Mouse (Mus musculus): ENCODE results near the gene Sec23a. TPM values are rescaled to one million over a fixed set of nuclear protein-coding genes. Genes with fewer than 3 reads are reported as not detected.
A peak's percentile ranks its signal among the peaks of the same experiment; 100 is the strongest.

The Sec23a gene
- polyA plus RNA-seq, 1 experiment: 24.6 TPM

DNA sequence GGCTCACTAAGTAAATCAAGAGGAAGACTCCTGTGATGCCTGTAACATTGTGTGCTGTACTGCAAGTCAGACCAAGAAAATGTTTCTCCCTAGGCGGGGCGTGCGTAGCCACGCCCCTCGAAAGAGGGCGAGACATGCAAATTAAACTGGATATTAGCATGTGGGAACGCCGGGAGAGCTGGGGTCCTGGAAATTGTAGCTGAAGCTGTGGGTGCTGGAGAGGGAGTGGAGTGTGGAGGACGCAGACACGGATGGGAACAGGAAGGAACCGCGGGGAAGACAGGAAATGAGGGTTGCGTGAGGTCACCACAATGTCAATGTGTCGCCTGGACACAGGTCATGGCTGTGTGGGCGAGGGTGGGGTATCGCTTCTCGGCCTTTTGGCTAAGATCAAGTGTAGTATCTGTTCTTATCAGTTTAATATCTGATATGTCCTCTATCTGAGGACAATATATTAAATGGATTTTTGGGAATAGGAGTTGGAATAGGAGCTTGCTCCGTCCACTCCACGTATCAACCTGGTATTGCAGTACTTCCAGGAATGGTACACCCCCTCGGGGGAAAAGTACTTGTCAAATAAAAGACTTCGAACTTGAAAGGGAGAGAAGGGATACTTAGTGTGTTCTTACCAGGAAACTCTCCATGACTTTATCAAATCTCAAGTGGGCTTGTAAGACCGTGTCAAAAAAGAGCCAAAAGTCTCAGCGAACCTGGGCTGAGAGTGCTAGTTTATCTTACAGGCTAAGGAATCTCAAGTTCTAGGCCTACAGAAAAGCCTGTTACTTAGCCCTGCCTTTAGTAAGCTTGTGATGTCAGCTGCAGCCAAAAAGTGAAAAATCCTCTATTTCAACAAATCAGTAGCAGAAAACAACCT lies 28.4 kb upstream of the Sec23a start:
- Histone ChIP-seq H3K27me3 (ENCODE audit: control insufficient read depth, insufficient read depth, insufficient read length) (no peaks in the 10 kb centered on the region), H3K4me2 (ENCODE audit: low read depth) (peak overlapping the region; percentile 12), H3K79me2 (ENCODE audit: control insufficient read depth, insufficient read depth) (no peaks in the 10 kb centered on the region), H3K4me3 (no peak overlapping the region), H3K36me3 (ENCODE audit: control insufficient read depth, insufficient read depth) (peaks cover 14% of the 10 kb centered on the region), H3ac (ENCODE audit: control insufficient read depth, insufficient read length) (no peak overlapping the region)
- peak; percentile 81 for TF ChIP-seq POLR2AphosphoS2 (IDR thresholded peaks at IDR 0.05; ENCODE audit: insufficient read length, low read depth)
- TF ChIP-seq CEBPB (IDR thresholded peaks at IDR 0.05; ENCODE audit: insufficient read depth, poor library complexity, severe bottlenecking): no peak
- TF ChIP-seq POLR2A (IDR thresholded peaks at IDR 0.05; ENCODE audit: insufficient read length, low read depth): peak; percentile 39

DNA sequence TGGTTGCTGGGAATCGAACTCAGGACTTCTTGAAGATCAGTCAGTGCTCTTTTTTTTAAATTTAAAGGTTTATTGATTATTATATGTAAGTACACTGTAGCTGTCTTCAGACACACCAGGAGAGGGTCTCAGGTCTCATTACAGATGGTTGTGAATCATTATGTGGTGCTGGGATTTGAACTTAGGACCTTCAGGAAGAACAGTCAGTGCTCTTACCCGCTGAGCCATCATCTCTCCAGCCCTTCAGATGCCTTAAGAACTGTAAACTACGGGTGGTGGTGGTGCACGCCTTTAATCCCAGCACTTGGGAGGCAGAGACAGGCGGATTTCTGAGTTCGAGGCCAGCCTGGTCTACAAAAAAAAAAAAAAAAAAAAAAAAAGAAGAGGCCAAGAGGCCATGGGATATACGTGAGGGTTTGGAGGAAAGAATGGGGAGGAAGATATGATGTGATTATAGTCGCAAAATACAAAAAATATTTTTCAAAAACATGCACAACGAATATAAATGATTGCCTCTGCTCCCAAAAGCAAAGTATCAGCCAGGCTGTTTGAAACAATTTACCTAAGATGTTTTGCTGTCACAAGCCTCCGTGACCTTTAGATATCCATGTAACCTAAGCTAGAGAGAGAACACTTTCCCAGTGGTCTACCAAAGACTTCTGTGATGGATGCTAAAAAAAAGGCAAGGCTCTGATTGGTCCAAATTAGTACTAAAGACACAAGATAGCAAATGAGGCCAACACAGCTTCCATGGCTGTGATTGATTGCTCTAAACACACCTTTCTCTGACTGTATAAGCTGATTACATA lies 27.5 kb upstream of the Sec23a start:
- Histone ChIP-seq H3K4me3 (no peak overlapping the region), H3K79me2 (ENCODE audit: control insufficient read depth, insufficient read depth) (no peaks in the 10 kb centered on the region), H3ac (ENCODE audit: control insufficient read depth, insufficient read length) (no peak overlapping the region), H3K27me3 (ENCODE audit: control insufficient read depth, insufficient read depth, insufficient read length) (no peaks in the 10 kb centered on the region), H3K4me2 (ENCODE audit: low read depth) (peak overlapping the region; percentile 12), H3K36me3 (ENCODE audit: control insufficient read depth, insufficient read depth) (peaks cover 8% of the 10 kb centered on the region)
- TF ChIP-seq SRF (IDR thresholded peaks at IDR 0.05; ENCODE audit: control insufficient read depth, insufficient read length, low read depth) (no peak), E2F4 (IDR thresholded peaks at IDR 0.05; ENCODE audit: insufficient read depth) (no peak), TCF12 (IDR thresholded peaks at IDR 0.05; ENCODE audit: insufficient read depth, poor library complexity, severe bottlenecking) (no peak), REST (IDR thresholded peaks at IDR 0.05; ENCODE audit: insufficient read depth, insufficient read length) (no peak), CEBPB (IDR thresholded peaks at IDR 0.05; ENCODE audit: insufficient read depth, poor library complexity, severe bottlenecking) (no peak), MAX (IDR thresholded peaks at IDR 0.05; ENCODE audit: low read depth) (no peak), POLR2AphosphoS2 (IDR thresholded peaks at IDR 0.05; ENCODE audit: insufficient read length, low read depth) (no peak), MYOD1 (IDR thresholded peaks at IDR 0.05; ENCODE audit: control insufficient read depth in 1 of 3, insufficient read length in 2 of 3, low read depth in 2 of 3) (no peak)

DNA sequence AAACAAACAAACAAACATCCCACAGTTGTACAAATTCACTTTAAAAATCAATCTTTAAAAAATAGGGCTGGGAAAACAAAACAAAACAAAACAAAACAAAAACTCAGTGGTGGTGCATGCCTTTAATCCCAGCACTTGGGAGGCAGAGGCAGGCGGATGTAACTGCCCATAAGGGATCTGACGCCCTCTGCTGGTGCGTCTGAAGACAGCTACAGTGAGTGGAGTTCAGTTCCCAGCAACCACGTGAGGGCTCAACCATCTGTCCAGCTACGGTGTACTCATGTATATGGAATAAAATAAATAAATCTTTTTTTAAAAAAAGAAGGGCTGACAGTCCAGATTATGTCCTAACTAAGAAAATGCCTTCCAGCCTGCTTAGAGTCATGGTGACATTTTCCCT lies 20.3 kb upstream of the Sec23a start:
- no peak for TF ChIP-seq E2F4 (IDR thresholded peaks at IDR 0.05; ENCODE audit: insufficient read depth)
- no peak for TF ChIP-seq CEBPB (IDR thresholded peaks at IDR 0.05; ENCODE audit: insufficient read depth, poor library complexity, severe bottlenecking)
- TF ChIP-seq MYOD1 (IDR thresholded peaks at IDR 0.05; ENCODE audit: control insufficient read depth in 1 of 3, insufficient read length in 2 of 3, low read depth in 2 of 3): no peak
- TF ChIP-seq MYOG (IDR thresholded peaks at IDR 0.05; ENCODE audit: control insufficient read depth in 1 of 3, insufficient read depth in 1 of 3, insufficient read length in 2 of 3, low read depth in 2 of 3): no peak
- TF ChIP-seq REST (IDR thresholded peaks at IDR 0.05; ENCODE audit: insufficient read depth, insufficient read length): no peak
- TF ChIP-seq USF1 (IDR thresholded peaks at IDR 0.05; ENCODE audit: low read depth): no peak
- no peak for TF ChIP-seq POLR2AphosphoS2 (IDR thresholded peaks at IDR 0.05; ENCODE audit: insufficient read length, low read depth)
- no peak for TF ChIP-seq SRF (IDR thresholded peaks at IDR 0.05; ENCODE audit: control insufficient read depth, insufficient read length, low read depth)
- no peak for TF ChIP-seq TCF12 (IDR thresholded peaks at IDR 0.05; ENCODE audit: insufficient read depth, poor library complexity, severe bottlenecking)
- no peak overlapping the region for H3K4me3 ChIP-seq
- no peaks in the 10 kb centered on the region for H3K36me3 ChIP-seq (ENCODE audit: control insufficient read depth, insufficient read depth)
- H3ac ChIP-seq (ENCODE audit: control insufficient read depth, insufficient read length): no peak overlapping the region
- no peak overlapping the region for H3K4me2 ChIP-seq (ENCODE audit: low read depth)
- H3K27me3 ChIP-seq (ENCODE audit: control insufficient read depth, insufficient read depth, insufficient read length): no peaks in the 10 kb centered on the region
- no peaks in the 10 kb centered on the region for H3K79me2 ChIP-seq (ENCODE audit: control insufficient read depth, insufficient read depth)

DNA sequence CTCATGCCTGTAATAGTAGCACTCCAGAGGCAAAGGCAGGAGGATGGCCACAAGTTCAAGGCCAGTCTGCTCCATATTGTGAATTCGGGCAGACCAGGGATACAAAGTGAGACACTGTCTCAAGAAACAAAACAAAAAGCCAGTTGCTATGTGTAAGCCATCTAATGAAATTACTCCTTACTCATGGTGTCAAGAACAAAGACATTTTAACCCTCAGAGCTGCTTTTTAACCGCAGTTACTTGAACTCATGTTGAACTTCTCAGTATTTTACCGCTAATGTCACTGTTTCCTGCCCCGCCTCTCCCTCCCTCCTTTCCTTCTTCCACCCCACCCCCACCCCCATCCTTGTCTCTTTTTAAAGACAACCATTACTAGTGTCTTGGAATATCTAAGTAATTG lies 9.5 kb upstream of the Sec23a start:
- Histone ChIP-seq H3K27me3 (ENCODE audit: control insufficient read depth, insufficient read depth, insufficient read length) (no peaks in the 10 kb centered on the region), H3K79me2 (ENCODE audit: control insufficient read depth, insufficient read depth) (no peaks in the 10 kb centered on the region), H3K4me3 (no peak overlapping the region), H3K36me3 (ENCODE audit: control insufficient read depth, insufficient read depth) (peaks cover 37% of the 10 kb centered on the region), H3K4me2 (ENCODE audit: low read depth) (no peak overlapping the region), H3ac (ENCODE audit: control insufficient read depth, insufficient read length) (no peak overlapping the region)
- TF ChIP-seq MAX (IDR thresholded peaks at IDR 0.05; ENCODE audit: low read depth) (no peak), E2F4 (IDR thresholded peaks at IDR 0.05; ENCODE audit: insufficient read depth) (no peak), MYOG (IDR thresholded peaks at IDR 0.05; ENCODE audit: control insufficient read depth in 1 of 3, insufficient read depth in 1 of 3, insufficient read length in 2 of 3, low read depth in 2 of 3) (no peak)

- Histone ChIP-seq H3K79me2 (ENCODE audit: control insufficient read depth, insufficient read depth) (no peaks in the 10 kb centered on the region), H3ac (ENCODE audit: control insufficient read depth, insufficient read length) (no peak overlapping the region), H3K4me2 (ENCODE audit: low read depth) (no peak overlapping the region), H3K27me3 (ENCODE audit: control insufficient read depth, insufficient read depth, insufficient read length) (no peaks in the 10 kb centered on the region), H3K36me3 (ENCODE audit: control insufficient read depth, insufficient read depth) (peaks cover 37% of the 10 kb centered on the region), H3K4me3 (no peak overlapping the region)
- TF ChIP-seq SRF (IDR thresholded peaks at IDR 0.05; ENCODE audit: control insufficient read depth, insufficient read length, low read depth): no peak
- TF ChIP-seq MYOG (IDR thresholded peaks at IDR 0.05; ENCODE audit: control insufficient read depth in 1 of 3, insufficient read depth in 1 of 3, insufficient read length in 2 of 3, low read depth in 2 of 3): no peak
- TF ChIP-seq E2F4 (IDR thresholded peaks at IDR 0.05; ENCODE audit: insufficient read depth): no peak
- TF ChIP-seq CEBPB (IDR thresholded peaks at IDR 0.05; ENCODE audit: insufficient read depth, poor library complexity, severe bottlenecking): no peak
- no peak for TF ChIP-seq POLR2A (IDR thresholded peaks at IDR 0.05; ENCODE audit: insufficient read length, low read depth)
- no peak for TF ChIP-seq TCF3 (IDR thresholded peaks at IDR 0.05; ENCODE audit: insufficient read length, low read depth)
- TF ChIP-seq USF1 (IDR thresholded peaks at IDR 0.05; ENCODE audit: low read depth): no peak
- TF ChIP-seq MYOD1 (IDR thresholded peaks at IDR 0.05; ENCODE audit: control insufficient read depth in 1 of 3, insufficient read length in 2 of 3, low read depth in 2 of 3): no peak
- no peak for TF ChIP-seq POLR2AphosphoS2 (IDR thresholded peaks at IDR 0.05; ENCODE audit: insufficient read length, low read depth)
- TF ChIP-seq MAX (IDR thresholded peaks at IDR 0.05; ENCODE audit: low read depth): no peak
- no peak for TF ChIP-seq REST (IDR thresholded peaks at IDR 0.05; ENCODE audit: insufficient read depth, insufficient read length)
- no peak for TF ChIP-seq TCF12 (IDR thresholded peaks at IDR 0.05; ENCODE audit: insufficient read depth, poor library complexity, severe bottlenecking)
Measured at GRCm38 (mm10) chr12:59019891-59020290, 8.1 kb upstream of the Sec23a start.
